Mouse (Mus musculus): ENCODE data around the gene Trim6. TPM values are rescaled to one million over a fixed set of nuclear protein-coding genes. Genes with fewer than 3 reads are reported as not detected.
"Not testable (repeated sequence)": the region's sequence is repeated elsewhere in the genome, so short reads cannot be mapped to it uniquely, and the experiment has no call there.

Gene Trim6
- polyA plus RNA-seq, 1 experiment: not detected

DNA sequence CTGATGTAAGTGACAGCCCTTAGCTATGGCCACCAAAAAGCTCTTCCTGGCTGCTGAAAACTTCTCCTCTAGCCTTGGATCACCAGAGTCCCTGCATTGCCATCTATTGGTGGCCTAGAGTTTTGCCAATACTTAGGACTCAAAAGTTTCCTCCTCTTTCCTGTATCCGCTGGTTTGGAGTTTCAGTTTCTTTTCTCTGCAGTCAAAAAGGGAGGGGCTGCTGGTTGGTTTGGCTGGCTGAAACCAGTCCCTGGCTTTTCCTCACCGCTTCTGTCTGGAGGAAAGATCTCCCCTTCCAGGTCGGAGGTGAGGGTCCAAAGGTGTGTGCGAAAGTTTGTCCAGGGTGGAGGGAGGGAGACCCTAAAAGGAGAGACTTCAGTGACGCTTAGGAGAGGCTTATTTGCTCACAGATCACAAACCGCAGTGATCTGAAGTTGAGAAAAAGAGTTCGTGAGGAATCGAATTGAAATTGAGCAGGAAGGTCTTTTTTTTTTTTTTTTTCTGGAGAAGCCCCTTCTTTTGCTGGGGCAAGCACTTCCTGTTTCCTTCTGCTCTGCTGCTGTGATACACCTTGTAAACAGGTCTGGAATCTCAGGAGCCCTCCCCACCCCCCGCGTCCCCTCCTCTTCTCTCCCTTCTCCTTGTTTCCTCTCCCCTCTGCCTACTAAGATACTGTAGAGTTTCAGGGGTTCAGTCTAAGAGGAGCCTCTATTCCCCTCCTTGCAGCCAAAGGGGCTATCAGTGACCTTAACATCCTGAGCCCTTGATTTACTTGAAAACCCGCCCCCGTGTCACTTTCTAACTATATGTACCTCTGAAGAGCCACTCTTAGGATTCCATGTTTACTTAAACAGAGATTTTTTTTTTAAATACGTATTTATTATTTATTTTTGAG lies 25.9 kb downstream of the Trim6 start, which contains the start of gene Trim34a:
Gene Trim34a, plus strand, starts transcription at position 171 of the 895 bp plus-strand sequence.
- H3K27ac ChIP-seq (replicated peaks; ENCODE audit: low read depth, low read length): peak within 1 kb of the TSS; percentile 95
- no peaks in the 10 kb centered on the region for H3K4me1 ChIP-seq (ENCODE audit: control insufficient read depth, insufficient read depth, insufficient read length, low read length)
- peak within 1 kb of the TSS; percentile 96 for H3K4me3 ChIP-seq (ENCODE audit: insufficient read depth, low read depth, low read length)

DNA sequence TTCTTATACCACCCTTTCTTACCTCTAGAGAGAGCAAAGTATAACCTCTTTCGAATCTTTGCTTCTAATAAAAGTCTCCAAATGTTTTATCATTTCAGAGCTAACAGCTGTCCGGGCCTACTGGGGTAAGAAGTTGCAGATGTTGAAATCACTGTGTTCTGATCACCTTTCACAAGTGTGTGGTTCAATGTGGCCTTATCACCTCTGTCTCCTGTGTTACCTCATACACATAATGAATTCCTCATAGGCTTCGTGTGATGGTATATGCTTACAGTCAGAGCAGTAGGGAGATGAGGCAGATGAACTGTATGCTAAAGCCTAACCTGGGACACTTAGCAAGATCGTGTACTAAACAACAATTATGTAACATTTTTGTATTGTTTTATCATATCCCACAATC lies 41.8 kb downstream of the Trim6 start:
- H3K4me1 ChIP-seq (ENCODE audit: control insufficient read depth, insufficient read depth, insufficient read length, low read length); H3K4me3 ChIP-seq (ENCODE audit: insufficient read depth, low read depth, low read length); H3K27ac ChIP-seq (replicated peaks; ENCODE audit: low read depth, low read length): not testable (repeated sequence)

DNA sequence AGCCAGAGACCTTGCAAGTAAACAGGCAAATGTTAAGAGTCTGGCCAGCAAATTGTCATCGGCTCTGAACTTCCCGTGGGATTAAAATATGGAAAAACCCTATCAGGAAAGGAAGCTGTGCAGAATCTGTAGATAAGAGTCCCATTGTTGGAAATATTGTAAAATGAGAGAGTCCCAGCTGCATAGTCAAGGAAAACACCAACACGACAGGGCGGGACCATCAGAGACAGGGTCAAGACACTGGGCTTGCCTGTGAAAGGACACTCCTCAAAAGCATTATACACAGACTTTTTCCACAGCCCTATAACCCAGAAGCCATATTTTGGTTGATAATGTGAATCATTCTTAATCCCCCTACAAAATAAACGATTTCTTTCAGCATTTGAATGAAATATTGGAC lies 46.7 kb downstream of the Trim6 start:
- not testable (repeated sequence) for H3K27ac ChIP-seq (replicated peaks; ENCODE audit: low read depth, low read length); H3K4me1 ChIP-seq (ENCODE audit: control insufficient read depth, insufficient read depth, insufficient read length, low read length); H3K4me3 ChIP-seq (ENCODE audit: insufficient read depth, low read depth, low read length)

DNA sequence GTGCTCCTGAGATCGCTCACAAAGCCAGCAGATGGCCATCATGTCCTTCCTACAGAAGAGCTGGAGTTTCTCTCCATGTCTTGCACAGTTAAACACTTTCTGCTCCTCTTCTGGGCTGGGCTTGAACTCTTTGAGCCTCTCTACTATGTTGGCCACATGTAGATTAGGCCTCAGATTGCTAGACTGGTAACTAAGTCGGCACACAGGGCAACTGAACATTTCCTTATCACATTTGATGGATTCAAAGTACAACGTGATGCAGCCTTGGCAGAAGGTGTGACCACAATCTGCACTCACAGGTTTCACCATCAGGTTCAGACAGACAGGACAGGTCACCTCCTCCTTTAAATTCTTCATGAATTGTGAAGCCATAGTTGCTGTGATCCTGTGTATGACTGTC lies 60.8 kb downstream of the Trim6 start:
- not testable (repeated sequence) for H3K4me1 ChIP-seq (ENCODE audit: control insufficient read depth, insufficient read depth, insufficient read length, low read length); H3K4me3 ChIP-seq (ENCODE audit: insufficient read depth, low read depth, low read length); H3K27ac ChIP-seq (replicated peaks; ENCODE audit: low read depth, low read length)

Other genes starting within 250 kb of the Trim6 start
- gene Olfr635, start 247.6 kb upstream of the Trim6 start, polyA plus RNA-seq (2012; ENCODE audit: insufficient read depth, insufficient read length, missing spikeins): not detected in 2 replicates
- gene Olfr638, start 220.0 kb upstream of the Trim6 start, polyA plus RNA-seq (2012; ENCODE audit: insufficient read depth, insufficient read length, missing spikeins): not detected in 2 replicates
- not detected in 2 replicates for gene Olfr639, start 201.5 kb upstream of the Trim6 start, polyA plus RNA-seq (2012; ENCODE audit: insufficient read depth, insufficient read length, missing spikeins)
- gene Olfr640, start 193.2 kb upstream of the Trim6 start, polyA plus RNA-seq (2012; ENCODE audit: insufficient read depth, insufficient read length, missing spikeins): not detected in 2 replicates
- not detected in 2 replicates for gene Olfr641, start 183.3 kb upstream of the Trim6 start, polyA plus RNA-seq (2012; ENCODE audit: insufficient read depth, insufficient read length, missing spikeins)
- gene Olfr642, start 166.1 kb upstream of the Trim6 start, polyA plus RNA-seq (2012; ENCODE audit: insufficient read depth, insufficient read length, missing spikeins): not detected in 2 replicates
- gene 4930516K23Rik, start 157.3 kb upstream of the Trim6 start, polyA plus RNA-seq (2012; ENCODE audit: insufficient read depth, insufficient read length, missing spikeins): not detected in 2 replicates
- not detected in 2 replicates for gene Olfr644, start 146.9 kb upstream of the Trim6 start, polyA plus RNA-seq (2012; ENCODE audit: insufficient read depth, insufficient read length, missing spikeins)
- not detected in 2 replicates for gene Olfr645, start 133.3 kb upstream of the Trim6 start, polyA plus RNA-seq (2012; ENCODE audit: insufficient read depth, insufficient read length, missing spikeins)
- not detected in 2 replicates for gene Olfr646, start 113.9 kb upstream of the Trim6 start, polyA plus RNA-seq (2012; ENCODE audit: insufficient read depth, insufficient read length, missing spikeins)
- not detected in 2 replicates for gene Ubqln5, start 89.0 kb upstream of the Trim6 start, polyA plus RNA-seq (2012; ENCODE audit: insufficient read depth, insufficient read length, missing spikeins)
- not detected in 2 replicates for gene Olfr643, start 81.4 kb upstream of the Trim6 start, polyA plus RNA-seq (2012; ENCODE audit: insufficient read depth, insufficient read length, missing spikeins)
- gene Ubqln3, start 75.5 kb upstream of the Trim6 start, polyA plus RNA-seq (2012; ENCODE audit: insufficient read depth, insufficient read length, missing spikeins): not detected in 2 replicates
- not detected in 2 replicates for gene Ubqlnl, start 68.2 kb upstream of the Trim6 start, polyA plus RNA-seq (2012; ENCODE audit: insufficient read depth, insufficient read length, missing spikeins)
- not detected in 2 replicates for gene Olfm5, start 54.0 kb upstream of the Trim6 start, polyA plus RNA-seq (2012; ENCODE audit: insufficient read depth, insufficient read length, missing spikeins)
- not detected in 2 replicates for gene Olfr648, start 35.4 kb upstream of the Trim6 start, polyA plus RNA-seq (2012; ENCODE audit: insufficient read depth, insufficient read length, missing spikeins)
- not detected in 2 replicates for gene Olfr649, start 22.8 kb upstream of the Trim6 start, polyA plus RNA-seq (2012; ENCODE audit: insufficient read depth, insufficient read length, missing spikeins)
- 2.2 and 2.5 TPM in 2 replicates for gene Trim34a, start 25.7 kb downstream of the Trim6 start, polyA plus RNA-seq (2012; ENCODE audit: insufficient read depth, insufficient read length, missing spikeins)
- 0.58 and 0.67 TPM in 2 replicates for gene Trim5, start 69.3 kb downstream of the Trim6 start, polyA plus RNA-seq (2012; ENCODE audit: insufficient read depth, insufficient read length, missing spikeins)
- 10.5 and 11.9 TPM in 2 replicates for gene Trim12a, start 96.7 kb downstream of the Trim6 start, polyA plus RNA-seq (2012; ENCODE audit: insufficient read depth, insufficient read length, missing spikeins)
- not detected in 2 replicates for gene Trim34b, start 110.7 kb downstream of the Trim6 start, polyA plus RNA-seq (2012; ENCODE audit: insufficient read depth, insufficient read length, missing spikeins)
- gene Trim12c, start 134.6 kb downstream of the Trim6 start, polyA plus RNA-seq (2012; ENCODE audit: insufficient read depth, insufficient read length, missing spikeins): 4.4 and 5.6 TPM in 2 replicates
- gene Trim30b, start 151.1 kb downstream of the Trim6 start, polyA plus RNA-seq (2012; ENCODE audit: insufficient read depth, insufficient read length, missing spikeins): not detected in 2 replicates
- gene Trim30c, start 182.0 kb downstream of the Trim6 start, polyA plus RNA-seq (2012; ENCODE audit: insufficient read depth, insufficient read length, missing spikeins): 0.92 TPM in 1 of 2 replicates, not detected in the other
- gene Trim30a, start 246.4 kb downstream of the Trim6 start, polyA plus RNA-seq (2012; ENCODE audit: insufficient read depth, insufficient read length, missing spikeins): 4.0 and 5.3 TPM in 2 replicates